Comparison of ENCODE assay signal across 18 mouse cellular contexts in genomic region chr16:96398806-96399205, GRCm38 (mm10). TPM values are rescaled to one million over a fixed set of nuclear protein-coding genes. Genes with fewer than 3 reads are reported as not detected.
"Had no signal": no experiment of that assay in that cellular context is flagged by ENCODE, and none has a peak within 500 bp of the region (broad histone marks: within the 10 kb centered on the region; RNA-seq: fewer than 3 reads in every experiment).

No protein-coding gene starts in this region.

- DNase-seq: cerebellum, adult 8-10 months; cerebellum, adult 9-10 months; cerebellum, adult 9-11 months; cerebellum, postnatal 10 days; cerebellum, postnatal 14 days; cerebellum, postnatal 25 days; cerebellum, postnatal 36 days; embryo, embryonic 11 days; forebrain, postnatal 0 days; gastrocnemius, adult 2 months; gastrocnemius, postnatal 10 days; gastrocnemius, postnatal 14 days; gastrocnemius, postnatal 25 days; gastrocnemius, postnatal 36 days; heart, adult 2 months had no signal

RNA-seq across cellular contexts. Expression of gene Itgb2l, which starts 44.6 kb away (rescaled TPM):
- total RNA-seq: forebrain, postnatal 0 days; gastrocnemius, adult 18-20 months; gastrocnemius, adult 2 months; gastrocnemius, adult 8-10 months; gastrocnemius, postnatal 14 days; gastrocnemius, postnatal 25 days; gastrocnemius, postnatal 36 days; gastrocnemius, postnatal 4 days; heart, adult 2 months had no signal
